Mouse (Mus musculus) kidney, embryonic 15.5 days (tissue): ENCODE measurements around the gene Lias. TPM values are rescaled to one million over a fixed set of nuclear protein-coding genes. Genes with fewer than 3 reads are reported as not detected.
A peak's percentile ranks its signal among the peaks of the same experiment; 100 is the strongest.

Source experiments
- ATAC-seq: fragments of 200-750 bp; cut with Nextera tagmentation; replicated peaks from 2 replicates; pipeline ENCODE4 v1.8.0; 2017; ENCODE audit warnings: moderate TSS enrichment; ENCODE audit not compliant: low FRiP score
- H3K27ac ChIP-seq: fragments of 300-500 bp; sonication (generic); 2 replicates; pipeline ENCODE4 v1.5.1; 2015; ENCODE audit warnings: mild to moderate bottlenecking, inconsistent platforms
- H3K27me3 ChIP-seq: fragments of 300-500 bp; sonication (generic); 2 replicates; pipeline ENCODE4 v1.6.1; 2015; ENCODE audit warnings: inconsistent platforms
- H3K36me3 ChIP-seq: fragments of 300-500 bp; sonication (generic); 2 replicates; pipeline ENCODE4 v1.6.1; 2015; ENCODE audit warnings: inconsistent platforms
- H3K4me1 ChIP-seq: fragments of 300-500 bp; sonication (generic); 2 replicates; pipeline ENCODE4 v1.6.1; 2015; ENCODE audit warnings: inconsistent platforms
- H3K4me2 ChIP-seq: fragments of 300-500 bp; sonication (generic); 2 replicates; pipeline ENCODE4 v1.6.1; 2015; ENCODE audit warnings: moderate library complexity, mild to moderate bottlenecking, inconsistent platforms
- H3K4me3 ChIP-seq: fragments of 300-500 bp; sonication (generic); replicated peaks from 2 replicates; pipeline ENCODE4 v1.5.1; 2015; ENCODE audit warnings: mild to moderate bottlenecking, inconsistent platforms
- H3K9ac ChIP-seq: fragments of 300-500 bp; sonication (generic); 2 replicates; pipeline ENCODE4 v1.6.1; 2015; ENCODE audit warnings: mild to moderate bottlenecking, inconsistent platforms
- H3K9me3 ChIP-seq: fragments of 300-500 bp; sonication (generic); replicated peaks from 2 replicates; pipeline ENCODE4 v1.6.1; 2016; ENCODE audit warnings: inconsistent platforms
- WGBS: fragments of 180-500 bp; shearing (Covaris S2); methylation state at CpG from one replicate; pipeline ENCODE4 v1.1.7; 2015; ENCODE audit warnings: mixed read lengths; 5-methylcytosine and 5-hydroxymethylcytosine counted together
- polyA plus RNA-seq: library from polyadenylated mRNA; unstranded; fragments of >200 nt; fragmentation: Nextera tagmentation; extraction: Ambion mirVana; gene quantifications from 2 replicates; pipeline ENCODE4 v1.2.1, GENCODE M21; 2015

The Lias gene
- polyA plus RNA-seq, 1 experiment from 2014 or later, result 71.5 TPM

DNA sequence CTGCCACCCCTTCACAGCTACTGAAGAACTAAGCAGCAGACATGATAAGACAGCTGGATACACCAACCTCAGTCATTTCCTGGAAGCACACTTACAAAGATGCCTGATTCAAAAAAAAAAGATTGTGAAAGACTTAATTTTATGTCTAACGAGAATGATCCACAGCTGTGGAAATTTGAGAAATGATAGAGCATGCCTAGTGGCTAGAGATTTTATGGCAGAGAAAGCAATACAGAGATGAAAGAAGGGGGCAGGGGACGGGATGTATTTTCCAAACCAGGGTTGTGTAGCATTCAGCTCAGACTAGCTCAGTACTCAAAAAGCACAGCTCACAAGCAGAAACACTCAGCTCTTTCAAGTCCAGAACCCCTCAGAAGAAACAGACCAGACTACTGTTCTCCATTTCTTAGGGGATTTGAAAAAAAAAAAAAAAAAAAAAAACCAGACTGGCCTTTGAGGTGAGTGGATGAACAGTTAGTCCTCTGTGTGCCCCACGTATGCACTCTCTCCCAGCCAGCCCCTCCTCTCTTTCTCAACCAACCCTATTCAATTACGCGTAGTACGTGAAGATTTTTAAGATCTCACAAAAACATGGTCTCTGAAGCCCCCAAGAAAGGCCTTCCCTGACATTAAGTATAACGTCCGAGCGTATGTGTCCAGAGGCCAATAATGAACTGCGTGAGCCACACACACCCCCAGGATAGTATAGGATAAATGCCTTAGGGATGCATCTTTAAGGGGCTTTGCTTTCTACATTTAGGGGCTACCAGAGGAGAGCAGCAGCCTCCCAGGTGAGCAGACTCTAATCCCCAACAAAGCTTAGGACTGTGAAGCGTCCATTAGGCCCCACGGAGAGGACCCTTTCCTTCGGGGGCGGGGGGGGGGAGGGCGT, 43.4 kb downstream of the Lias start:
- Histone ChIP-seq H3K4me1 (peaks cover 13% of the 10 kb centered on the region; the same call in 1 of the 2 replicates), H3K4me2 (peak overlapping the region; percentile 79), H3K36me3 (no peaks in the 10 kb centered on the region), H3K27ac (peak overlapping the region; percentile 83), H3K9me3 (no peaks in the 10 kb centered on the region), H3K27me3 (no peaks in the 10 kb centered on the region), H3K9ac (peak overlapping the region; percentile 77), H3K4me3 (peak overlapping the region; percentile 82)
- WGBS, result 4% methylated on average over 14 of the region's 15 CpGs
- ATAC-seq, result no peak

- Histone ChIP-seq H3K4me1 (peaks cover 13% of the 10 kb centered on the region; the same call in 1 of the 2 replicates), H3K9ac (peak overlapping the region; percentile 77), H3K4me3 (peak overlapping the region; percentile 82), H3K36me3 (no peaks in the 10 kb centered on the region), H3K27ac (peak overlapping the region; percentile 83), H3K27me3 (no peaks in the 10 kb centered on the region), H3K9me3 (no peaks in the 10 kb centered on the region), H3K4me2 (peak overlapping the region; percentile 79)
- 0% methylated on average over 45 of the region's 47 CpGs for WGBS
- no peak for ATAC-seq
Measured at GRCm38 (mm10) chr5:65435363-65435805, 44.1 kb downstream of the Lias start.

- Histone ChIP-seq H3K36me3 (no peaks in the 10 kb centered on the region), H3K9me3 (no peaks in the 10 kb centered on the region), H3K4me2 (peak within 1 kb of the TSS; percentile 79), H3K9ac (peak within 1 kb of the TSS; percentile 77), H3K4me3 (peak within 1 kb of the TSS; percentile 82), H3K27ac (peak within 1 kb of the TSS; percentile 93), H3K27me3 (no peaks in the 10 kb centered on the region), H3K4me1 (peaks cover 13% of the 10 kb centered on the region; the same call in 1 of the 2 replicates)
- 0% methylated on average over 50 of the region's 51 CpGs for WGBS
- peak; percentile 99 for ATAC-seq
Measured at GRCm38 (mm10) chr5:65435806-65436561, 44.7 kb downstream of the Lias start, which contains the start of gene Ugdh. TSS of gene Ugdh (minus strand) at chr5:65435949.

DNA sequence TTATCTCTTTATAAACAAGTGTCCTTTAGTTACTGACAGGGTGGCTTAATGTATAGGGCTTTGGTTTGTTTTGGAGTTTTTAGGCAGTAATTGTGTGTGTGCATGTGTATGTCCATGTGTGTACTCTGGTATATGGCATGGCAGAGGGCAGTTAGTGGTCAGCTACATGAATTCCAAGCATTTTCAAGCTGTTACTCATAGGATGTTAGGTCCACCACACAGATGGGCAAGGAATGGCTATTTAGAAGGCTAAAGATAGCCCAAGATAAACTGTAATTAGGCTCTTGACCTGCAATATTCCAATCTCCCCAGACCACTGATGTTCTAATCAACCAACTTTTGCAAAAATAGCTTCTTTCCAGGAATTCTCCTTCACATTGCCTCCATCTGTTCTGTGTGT, 46.7 kb downstream of the Lias start:
- no peak for ATAC-seq
- H3K4me1 ChIP-seq, result peaks cover 13% of the 10 kb centered on the region; the same call in 1 of the 2 replicates
- no peaks in the 10 kb centered on the region; the same call in 1 of the 2 replicates for H3K36me3 ChIP-seq
- H3K27ac ChIP-seq, result no peak overlapping the region
- no peaks in the 10 kb centered on the region for H3K27me3 ChIP-seq
- H3K9me3 ChIP-seq, result no peaks in the 10 kb centered on the region
- H3K4me2 ChIP-seq, result no peak overlapping the region
- H3K9ac ChIP-seq, result no peak overlapping the region
- no peak overlapping the region for H3K4me3 ChIP-seq

GRCm38 (mm10) chr5:65444981-65445380, 53.7 kb downstream of the Lias start:
- ATAC-seq, result no peak
- 34% methylated on average over 3 of the region's 6 CpGs for WGBS
- no peak overlapping the region for H3K27ac ChIP-seq

DNA sequence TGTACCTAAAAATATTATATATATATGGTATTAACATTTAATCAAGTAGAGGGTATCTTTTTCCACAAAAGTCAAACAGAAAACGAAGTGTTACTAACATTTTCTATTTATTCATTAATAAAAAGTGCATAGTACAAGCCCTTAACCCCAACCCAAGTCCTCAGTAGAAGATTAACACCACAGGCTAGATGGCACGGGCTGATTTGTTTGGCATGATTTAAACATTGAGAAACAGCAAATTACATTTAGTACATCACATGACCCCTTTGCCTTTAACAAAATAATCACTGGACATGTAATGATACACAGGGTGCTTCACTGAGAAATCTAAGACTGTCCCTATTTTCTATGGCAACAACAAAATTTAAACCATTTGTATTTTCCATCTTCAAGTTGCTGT, 55.5 kb downstream of the Lias start:
- 65% methylated on average over 2 of the region's 2 CpGs for WGBS
- Histone ChIP-seq H3K4me1 (no peaks in the 10 kb centered on the region), H3K4me3 (no peak overlapping the region), H3K27ac (no peak overlapping the region), H3K9me3 (no peaks in the 10 kb centered on the region), H3K27me3 (no peaks in the 10 kb centered on the region), H3K36me3 (peaks cover 20% of the 10 kb centered on the region), H3K4me2 (no peak overlapping the region), H3K9ac (no peak overlapping the region)
- ATAC-seq, result no peak

More at GRCm38 (mm10) chr5:65444981-65445380, 53.7 kb downstream of the Lias start:
- H3K4me3 ChIP-seq, result no peak overlapping the region
- peaks cover 11% of the 10 kb centered on the region for H3K36me3 ChIP-seq
- no peaks in the 10 kb centered on the region for H3K4me1 ChIP-seq
- H3K4me2 ChIP-seq, result no peak overlapping the region
- H3K9ac ChIP-seq, result no peak overlapping the region
- H3K27me3 ChIP-seq, result no peaks in the 10 kb centered on the region
- H3K9me3 ChIP-seq, result no peaks in the 10 kb centered on the region

DNA sequence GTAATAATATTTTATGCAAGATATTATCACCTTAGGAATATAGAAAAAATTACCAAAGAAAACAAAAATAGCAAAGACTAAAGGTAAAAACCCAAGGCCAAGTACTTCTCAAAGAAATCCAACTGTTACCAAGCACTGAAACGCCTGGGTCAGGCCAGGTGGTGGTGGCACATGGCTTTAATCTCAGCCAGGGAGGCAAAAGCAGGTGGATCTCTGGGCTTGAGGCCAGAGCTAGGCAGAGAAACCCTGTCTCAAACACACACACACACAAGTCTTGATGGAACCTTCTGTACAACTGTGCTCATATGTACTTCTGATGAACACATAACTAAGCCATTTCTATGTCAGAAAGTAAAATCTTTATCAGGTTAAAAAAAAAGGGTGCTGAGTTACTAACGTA, 56.5 kb downstream of the Lias start:
- 82% methylated on average over 2 of the region's 2 CpGs for WGBS
- H3K4me3 ChIP-seq, result no peak overlapping the region
- no peak for ATAC-seq

DNA sequence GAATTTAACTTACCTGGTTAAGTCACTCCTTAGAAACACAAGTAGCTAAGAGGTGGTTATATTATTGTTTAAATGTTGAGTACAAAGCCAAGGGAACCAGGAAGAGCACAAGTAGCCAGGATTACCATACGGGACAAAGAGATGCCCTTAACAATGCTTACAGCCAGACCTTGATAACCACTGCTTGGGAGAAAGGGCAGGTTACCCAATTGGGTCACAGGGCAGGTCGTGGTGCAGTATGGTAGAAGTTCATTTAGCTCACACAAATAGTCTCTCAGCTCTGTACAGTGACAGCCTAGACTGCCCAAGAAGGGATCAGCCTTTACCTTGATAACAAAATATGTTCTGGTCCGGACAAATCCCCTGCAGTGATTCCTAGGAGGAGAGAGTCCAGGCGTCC, 57.6 kb downstream of the Lias start:
- peaks cover 32% of the 10 kb centered on the region for H3K36me3 ChIP-seq
- no peaks in the 10 kb centered on the region for H3K27me3 ChIP-seq
- no peak overlapping the region for H3K27ac ChIP-seq
- no peak overlapping the region for H3K4me2 ChIP-seq
- H3K4me3 ChIP-seq, result no peak overlapping the region
- WGBS, result 84% methylated on average over 4 of the region's 4 CpGs
- no peaks in the 10 kb centered on the region for H3K9me3 ChIP-seq
- ATAC-seq, result no peak
- no peak overlapping the region for H3K9ac ChIP-seq
- no peaks in the 10 kb centered on the region for H3K4me1 ChIP-seq

More for the DNA sequence above, 56.5 kb downstream of the Lias start:
- H3K4me2 ChIP-seq, result no peak overlapping the region
- H3K4me1 ChIP-seq, result no peaks in the 10 kb centered on the region
- no peaks in the 10 kb centered on the region for H3K27me3 ChIP-seq
- no peak overlapping the region for H3K27ac ChIP-seq
- H3K9ac ChIP-seq, result no peak overlapping the region
- H3K36me3 ChIP-seq, result peaks cover 28% of the 10 kb centered on the region
- no peaks in the 10 kb centered on the region for H3K9me3 ChIP-seq

GRCm38 (mm10) chr5:65454771-65455170, 63.5 kb downstream of the Lias start:
- no peak for ATAC-seq
- peaks cover 28% of the 10 kb centered on the region for H3K4me1 ChIP-seq
- WGBS, result 41% methylated on average over 5 of the region's 5 CpGs

GRCm38 (mm10) chr5:65457086-65457827, 66.0 kb downstream of the Lias start:
- Histone ChIP-seq H3K36me3 (0 out of 2 replicates have a peak, but pooled peaks cover 12% of the 10 kb centered on the region), H3K27ac (peak overlapping the region; percentile 86), H3K9me3 (no peaks in the 10 kb centered on the region), H3K9ac (no peak overlapping the region), H3K4me3 (no peak overlapping the region), H3K4me2 (no peak overlapping the region), H3K4me1 (peaks cover 28% of the 10 kb centered on the region), H3K27me3 (no peaks in the 10 kb centered on the region)
- ATAC-seq, result peak; percentile 69
- 53% methylated on average over 7 of the region's 7 CpGs for WGBS

More at GRCm38 (mm10) chr5:65454771-65455170, 63.5 kb downstream of the Lias start:
- Histone ChIP-seq H3K9ac (no peak overlapping the region), H3K9me3 (no peaks in the 10 kb centered on the region), H3K4me2 (no peak overlapping the region), H3K4me3 (no peak overlapping the region), H3K27ac (no peak overlapping the region), H3K36me3 (peaks cover 21% of the 10 kb centered on the region; the same call in 1 of the 2 replicates), H3K27me3 (no peaks in the 10 kb centered on the region)

DNA sequence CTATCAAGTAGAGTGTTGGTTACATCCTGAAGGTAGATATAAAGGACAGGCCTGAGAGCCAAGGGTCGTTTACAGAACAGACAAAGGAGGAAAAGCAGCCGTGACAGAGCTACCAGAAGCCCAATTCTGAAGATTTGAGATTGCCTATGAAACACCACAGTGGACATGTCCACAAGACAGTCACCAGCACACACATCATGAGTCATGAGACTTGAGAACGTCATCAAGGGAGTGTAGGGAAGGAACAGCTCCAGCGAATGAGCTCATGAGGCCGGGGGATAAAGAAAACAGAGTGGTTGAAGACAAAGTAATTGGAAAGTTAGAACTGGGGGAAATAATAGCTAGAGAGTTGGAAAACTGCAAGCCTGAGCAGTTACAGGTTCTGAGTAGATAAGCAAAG, 66.5 kb downstream of the Lias start:
- no peak overlapping the region for H3K9ac ChIP-seq
- H3K4me3 ChIP-seq, result no peak overlapping the region
- H3K27me3 ChIP-seq, result no peaks in the 10 kb centered on the region
- 65% methylated on average over 5 of the region's 5 CpGs for WGBS
- no peaks in the 10 kb centered on the region for H3K9me3 ChIP-seq
- H3K4me1 ChIP-seq, result peaks cover 28% of the 10 kb centered on the region
- H3K27ac ChIP-seq, result peak overlapping the region; percentile 86
- H3K4me2 ChIP-seq, result no peak overlapping the region
- H3K36me3 ChIP-seq, result 0 out of 2 replicates have a peak, but pooled peaks cover 6% of the 10 kb centered on the region
- no peak for ATAC-seq
